Mouse (Mus musculus) stomach, postnatal 0 days (tissue): ENCODE results near the gene Sox2. TPM values are rescaled to one million over a fixed set of nuclear protein-coding genes. Genes with fewer than 3 reads are reported as not detected.

Experiments
- ATAC-seq: fragments of 200-750 bp; cut with Nextera tagmentation; 2 replicates; pipeline ENCODE4 v1.8.0; 2017; ENCODE audit not compliant: low FRiP score, low TSS enrichment
- DNase-seq: peaks from one replicate; pipeline ENCODE4 v3.0.0-alpha.2; 2016; ENCODE audit warnings: low spot score
- H3K27ac ChIP-seq: fragments of 300-500 bp; sonication (generic); replicated peaks from 2 replicates; pipeline ENCODE4 v1.5.1; 2014; ENCODE audit warnings: mild to moderate bottlenecking, control low read depth
- H3K27me3 ChIP-seq: fragments of 300-500 bp; sonication (generic); 2 replicates; pipeline ENCODE4 v1.6.1; 2014; ENCODE audit warnings: low read length; ENCODE audit not compliant: control insufficient read depth, insufficient read depth
- H3K36me3 ChIP-seq: fragments of 300-500 bp; sonication (generic); 2 replicates; pipeline ENCODE4 v1.6.1; 2014; ENCODE audit warnings: low read length, mixed read lengths; ENCODE audit not compliant: control insufficient read depth, insufficient read depth
- H3K4me1 ChIP-seq: fragments of 300-500 bp; sonication (generic); replicated peaks from 2 replicates; pipeline ENCODE4 v1.6.1; 2014; ENCODE audit warnings: antibody characterized with exemption; ENCODE audit not compliant: control insufficient read depth, insufficient read depth
- H3K4me2 ChIP-seq: fragments of 300-500 bp; sonication (generic); replicated peaks from 2 replicates; pipeline ENCODE4 v1.6.1; 2014; ENCODE audit warnings: low read depth, mild to moderate bottlenecking, control low read depth, moderate library complexity
- H3K4me3 ChIP-seq: fragments of 300-500 bp; sonication (generic); 2 replicates; pipeline ENCODE4 v1.5.1; 2014; ENCODE audit warnings: low read depth, low read length, control low read depth
- H3K9ac ChIP-seq: fragments of 300-500 bp; sonication (generic); 2 replicates; pipeline ENCODE4 v1.6.1; 2014; ENCODE audit warnings: mild to moderate bottlenecking, low read length, control low read depth, mixed read lengths
- H3K9me3 ChIP-seq: fragments of 300-500 bp; sonication (generic); 2 replicates; pipeline ENCODE4 v1.6.1; 2016; ENCODE audit warnings: low read length; ENCODE audit not compliant: control insufficient read depth
- CTCF ChIP-seq: IDR thresholded peaks from 2 replicates; pipeline ENCODE4 v1.5.1; 2016; ENCODE audit warnings: antibody characterized with exemption, low read depth, mild to moderate bottlenecking, moderate library complexity
- EP300 ChIP-seq: optimal IDR thresholded peaks from 2 replicates; pipeline ENCODE3; 2016; ENCODE audit warnings: antibody characterized with exemption
- WGBS: fragments of 180-500 bp; shearing (Covaris S2); extraction: QIAGEN DNeasy Blood & Tissue Kit; methylation state at CpG from one replicate; pipeline ENCODE4 v1.1.7; 2014; 5-methylcytosine and 5-hydroxymethylcytosine counted together
- polyA plus RNA-seq: library from polyadenylated mRNA; unstranded; fragments of >200 nt; fragmentation: Nextera tagmentation; extraction: Ambion mirVana; gene quantifications from 2 replicates; pipeline ENCODE4 v1.2.1, GENCODE M21; 2015

The Sox2 gene
- polyA plus RNA-seq, 1 experiment from 2014 or later, result 14.7 TPM

DNA sequence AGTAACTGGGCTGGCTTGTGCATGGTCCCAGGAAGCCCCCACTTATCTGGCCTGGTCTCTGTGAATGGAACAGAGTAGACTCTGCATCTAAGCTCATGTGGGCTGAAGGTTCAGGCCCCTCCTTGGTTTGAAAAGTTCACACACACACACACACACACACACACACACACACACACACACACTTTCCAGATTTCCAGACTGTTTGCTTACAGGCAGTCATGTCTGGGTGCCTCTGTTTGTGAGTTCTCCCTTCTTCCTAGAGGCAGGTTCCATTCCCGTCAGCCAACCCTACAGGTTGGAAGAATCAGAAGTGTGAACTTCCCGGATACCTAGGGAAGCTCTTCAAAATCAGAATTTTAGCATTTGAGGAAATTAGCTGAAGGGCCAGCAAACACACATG lies 17.0 kb downstream of the Sox2 start:
- no peak overlapping the region for H3K4me2 ChIP-seq
- DNase-seq (no peak), ATAC-seq (no peak)
- TF ChIP-seq CTCF (no peak), EP300 (no peak)
- peaks cover 2% of the 10 kb centered on the region; the same call in 1 of the 2 replicates for H3K27me3 ChIP-seq
- no peaks in the 10 kb centered on the region for H3K9me3 ChIP-seq
- H3K9ac ChIP-seq, result no peak overlapping the region
- H3K4me1 ChIP-seq, result no peaks in the 10 kb centered on the region
- H3K36me3 ChIP-seq, result no peaks in the 10 kb centered on the region
- WGBS, result 41% methylated on average over 2 of the region's 2 CpGs
- H3K27ac ChIP-seq, result no peak overlapping the region
- no peak overlapping the region for H3K4me3 ChIP-seq

GRCm38 (mm10) chr3:34667881-34668817 lies 17.9 kb downstream of the Sox2 start:
- no peaks in the 10 kb centered on the region for H3K27me3 ChIP-seq
- no peaks in the 10 kb centered on the region for H3K9me3 ChIP-seq
- ATAC-seq (no peak), DNase-seq (no peak)
- 17% methylated on average over 18 of the region's 18 CpGs for WGBS
- TF ChIP-seq CTCF (no peak), EP300 (no peak)
- no peak overlapping the region for H3K4me2 ChIP-seq
- no peak overlapping the region for H3K9ac ChIP-seq
- no peaks in the 10 kb centered on the region for H3K4me1 ChIP-seq
- H3K36me3 ChIP-seq, result no peaks in the 10 kb centered on the region
- H3K27ac ChIP-seq, result no peak overlapping the region
- no peak overlapping the region for H3K4me3 ChIP-seq

DNA sequence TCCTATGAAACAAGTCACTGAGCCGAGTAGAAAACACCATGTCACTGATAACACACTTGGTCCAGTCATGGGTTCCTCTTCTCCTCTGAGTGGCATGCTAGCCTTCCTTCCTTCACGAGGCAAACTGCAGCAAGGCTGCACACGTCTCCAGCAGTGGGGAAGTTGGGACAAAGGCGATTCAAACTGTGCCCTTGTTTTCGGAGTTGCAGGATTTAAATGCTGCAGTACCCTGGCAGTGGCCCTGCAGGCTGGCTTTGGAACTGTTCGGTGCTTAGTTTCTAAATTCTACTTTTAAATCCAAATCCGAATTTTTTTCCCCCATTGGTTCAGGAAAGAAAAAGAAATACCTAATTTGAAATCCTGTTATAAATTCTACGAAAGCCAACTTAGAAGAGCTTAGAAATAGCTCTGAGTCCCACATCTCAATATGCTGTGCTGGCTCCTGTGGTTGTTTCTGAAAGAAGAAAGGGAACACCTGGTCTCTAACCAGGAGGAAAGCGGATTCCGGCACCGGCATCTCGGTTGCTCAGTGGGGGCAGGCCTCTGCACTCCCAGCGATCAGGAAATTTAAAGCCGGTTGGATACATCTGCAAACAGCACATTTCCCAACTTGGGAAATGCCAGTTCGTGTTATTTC lies 20.9 kb downstream of the Sox2 start:
- no peak overlapping the region for H3K4me3 ChIP-seq

GRCm38 (mm10) chr3:34678840-34679239 lies 28.6 kb downstream of the Sox2 start:
- WGBS, result 30% methylated on average over 7 of the region's 7 CpGs
- TF ChIP-seq CTCF (no peak), EP300 (no peak)
- H3K4me1 ChIP-seq, result no peaks in the 10 kb centered on the region

More for the DNA sequence above, 20.9 kb downstream of the Sox2 start:
- Histone ChIP-seq H3K4me1 (no peaks in the 10 kb centered on the region), H3K9me3 (no peaks in the 10 kb centered on the region), H3K27ac (no peak overlapping the region), H3K36me3 (no peaks in the 10 kb centered on the region), H3K27me3 (no peaks in the 10 kb centered on the region), H3K4me2 (no peak overlapping the region), H3K9ac (no peak overlapping the region)
- WGBS, result 25% methylated on average over 15 of the region's 15 CpGs
- TF ChIP-seq CTCF, result peak; percentile 19; the same call in 1 of the 2 replicates
- no peak for TF ChIP-seq EP300
- ATAC-seq (no peak), DNase-seq (no peak)

DNA sequence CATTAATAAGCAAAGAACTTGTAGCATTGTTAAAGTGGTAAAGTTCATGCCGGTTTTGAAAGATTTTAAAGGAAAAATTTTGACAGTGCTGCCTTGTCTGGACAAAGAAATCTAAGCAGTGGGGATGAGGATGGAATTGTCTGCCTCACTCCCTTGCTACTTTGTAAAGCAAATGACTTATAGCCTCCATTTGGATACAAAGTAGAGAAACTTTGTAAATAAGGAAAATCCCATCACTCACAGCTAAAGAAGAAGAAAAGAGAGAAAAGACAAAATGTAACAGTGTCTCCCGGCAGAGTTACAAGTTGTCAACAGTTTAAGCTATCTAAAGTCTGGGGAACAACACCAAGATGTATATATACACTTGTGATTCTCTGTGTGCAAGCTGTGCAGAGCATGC lies 29.2 kb downstream of the Sox2 start:
- DNase-seq (no peak), ATAC-seq (no peak)
- H3K36me3 ChIP-seq, result no peaks in the 10 kb centered on the region
- no peak overlapping the region for H3K9ac ChIP-seq
- no peaks in the 10 kb centered on the region for H3K27me3 ChIP-seq
- no peaks in the 10 kb centered on the region for H3K4me1 ChIP-seq
- no peak overlapping the region for H3K4me3 ChIP-seq
- 27% methylated on average over 2 of the region's 2 CpGs for WGBS
- no peak overlapping the region for H3K4me2 ChIP-seq
- H3K9me3 ChIP-seq, result no peaks in the 10 kb centered on the region
- H3K27ac ChIP-seq, result no peak overlapping the region
- TF ChIP-seq CTCF (no peak), EP300 (no peak)

More at GRCm38 (mm10) chr3:34678840-34679239, 28.6 kb downstream of the Sox2 start:
- no peak overlapping the region for H3K9ac ChIP-seq
- ATAC-seq, result no peak
- H3K4me2 ChIP-seq, result no peak overlapping the region
- no peak overlapping the region for H3K27ac ChIP-seq
- H3K9me3 ChIP-seq, result no peaks in the 10 kb centered on the region
- no peak for DNase-seq
- no peaks in the 10 kb centered on the region for H3K36me3 ChIP-seq
- no peak overlapping the region for H3K4me3 ChIP-seq
- H3K27me3 ChIP-seq, result no peaks in the 10 kb centered on the region

- H3K4me3 ChIP-seq, result no peak overlapping the region
- no peaks in the 10 kb centered on the region for H3K36me3 ChIP-seq
- H3K4me1 ChIP-seq, result no peaks in the 10 kb centered on the region
- WGBS, result 30% methylated on average over 3 of the region's 3 CpGs
- no peaks in the 10 kb centered on the region for H3K9me3 ChIP-seq
- TF ChIP-seq EP300 (no peak), CTCF (no peak)
- no peak overlapping the region for H3K9ac ChIP-seq
- ATAC-seq (no peak), DNase-seq (no peak)
- no peaks in the 10 kb centered on the region for H3K27me3 ChIP-seq
- no peak overlapping the region for H3K27ac ChIP-seq
- no peak overlapping the region for H3K4me2 ChIP-seq
Measured at GRCm38 (mm10) chr3:34679921-34680320, 29.7 kb downstream of the Sox2 start.
